Comparison of ENCODE assay signal across 28 mouse cellular contexts in genomic region chr10:4151862-4152776, GRCm38 (mm10).
DNase-seq lines count a peak whose midpoint lies in the region; ATAC-seq and TF ChIP-seq lines count a peak whose summit lies in the region.
"Had no signal": no experiment of that assay in that cellular context is flagged by ENCODE, and none has a peak within 500 bp of the region (broad histone marks: within the 10 kb centered on the region; RNA-seq: fewer than 3 reads in every experiment).

No protein-coding gene starts in this region.

- intact Hi-C loops in heart, adult 2 months (cut with DNase I): loop anchor here (5.0 kb wide), 4 partner anchors 40 to 180 kb away; no protein-coding TSS in a partner anchor

- no peaks in the 10 kb centered on the region for H3K27me3 ChIP-seq in heart, adult 2 months (ENCODE audit: control insufficient read depth, insufficient read depth, low read length)
- H3K27me3 ChIP-seq in heart, embryonic 11.5 days (ENCODE audit: control insufficient read depth, insufficient read depth, low read length): no peaks in the 10 kb centered on the region
- H3K27me3 ChIP-seq in lung, postnatal 0 days (replicated peaks; ENCODE audit: insufficient read depth, low read length): no peaks in the 10 kb centered on the region
- H3K27me3 ChIP-seq in kidney, embryonic 15.5 days: no peaks in the 10 kb centered on the region
- H3K27me3 ChIP-seq: embryonic facial prominence, embryonic 12.5 days; hindbrain, embryonic 15.5 days; liver, embryonic 12.5 days; neural tube, embryonic 15.5 days had no signal

- H3K9ac ChIP-seq in heart, adult 2 months (ENCODE audit: low read depth, low read length): no peak overlapping the region
- H3K9ac ChIP-seq in heart, embryonic 11.5 days (ENCODE audit: low read depth, low read length): no peak overlapping the region
- no peak overlapping the region for H3K9ac ChIP-seq in lung, postnatal 0 days (replicated peaks; ENCODE audit: low read depth)
- H3K9ac ChIP-seq in kidney, embryonic 15.5 days: no peak overlapping the region
- H3K9ac ChIP-seq: embryonic facial prominence, embryonic 12.5 days; hindbrain, embryonic 15.5 days; liver, embryonic 12.5 days; liver, postnatal 0 days; neural tube, embryonic 15.5 days had no signal

- no peak overlapping the region for H3K4me3 ChIP-seq in heart, adult 2 months
- no peak overlapping the region for H3K4me3 ChIP-seq in heart, embryonic 11.5 days (ENCODE audit: low read depth, low read length)
- H3K4me3 ChIP-seq in lung, postnatal 0 days (ENCODE audit: low read depth, low read length): no peak overlapping the region
- no peak overlapping the region for H3K4me3 ChIP-seq in embryonic fibroblast, embryonic 13.5 days (ENCODE audit: insufficient read depth, low read length)
- no peak overlapping the region for H3K4me3 ChIP-seq in kidney, embryonic 15.5 days (replicated peaks)
- H3K4me3 ChIP-seq: embryonic facial prominence, embryonic 12.5 days; erythroblast, embryonic 14.5 days; hindbrain, embryonic 10.5 days; hindbrain, embryonic 15.5 days; liver, embryonic 12.5 days; neural tube, embryonic 15.5 days had no signal

- H3K4me2 ChIP-seq in heart, embryonic 11.5 days: no peak overlapping the region
- H3K4me2 ChIP-seq in lung, postnatal 0 days (replicated peaks; ENCODE audit: low read depth, low read length): no peak overlapping the region
- H3K4me2 ChIP-seq in kidney, embryonic 15.5 days: no peak overlapping the region
- H3K4me2 ChIP-seq: embryonic facial prominence, embryonic 12.5 days; hindbrain, embryonic 15.5 days; liver, embryonic 12.5 days; neural tube, embryonic 15.5 days had no signal

- 48% methylated on average over 12 of the region's 12 CpGs for WGBS in heart, adult 2 months
- WGBS in heart, embryonic 11.5 days (ENCODE audit: insufficient replicate concordance): 82% methylated on average over 12 of the region's 12 CpGs
- 59% methylated on average over 12 of the region's 12 CpGs for WGBS in lung, postnatal 0 days
- WGBS in kidney, embryonic 15.5 days: 79% methylated on average over 12 of the region's 12 CpGs

- H3K27ac ChIP-seq in heart, adult 2 months: peak overlapping the region; percentile 54
- H3K27ac ChIP-seq in heart, embryonic 11.5 days (ENCODE audit: low read depth, low read length): no peak overlapping the region
- peak overlapping the region; percentile 17; the same call in 1 of the 2 replicates for H3K27ac ChIP-seq in lung, postnatal 0 days (ENCODE audit: low read length)
- peak overlapping the region; percentile 23; the same call in 1 of the 2 replicates for H3K27ac ChIP-seq in embryonic fibroblast, embryonic 13.5 days (ENCODE audit: insufficient read depth, low read length)
- no peak overlapping the region for H3K27ac ChIP-seq in kidney, embryonic 15.5 days
- H3K27ac ChIP-seq: embryonic facial prominence, embryonic 12.5 days; hindbrain, embryonic 15.5 days; liver, embryonic 12.5 days; macrophage; neural tube, embryonic 15.5 days had no signal

- no peaks in the 10 kb centered on the region for H3K9me3 ChIP-seq in heart, embryonic 11.5 days (replicated peaks; ENCODE audit: control insufficient read depth, low read length)
- no peaks in the 10 kb centered on the region for H3K9me3 ChIP-seq in lung, postnatal 0 days (ENCODE audit: low read length)
- 0 out of 2 replicates have a peak, but pooled peaks cover 3% of the 10 kb centered on the region for H3K9me3 ChIP-seq in kidney, embryonic 15.5 days (replicated peaks)
- H3K9me3 ChIP-seq: embryonic facial prominence, embryonic 12.5 days; hindbrain, embryonic 10.5 days; hindbrain, embryonic 15.5 days; liver, embryonic 12.5 days; neural tube, embryonic 15.5 days had no signal

- no peaks in the 10 kb centered on the region; the same call in 1 of the 2 replicates for H3K36me3 ChIP-seq in heart, adult 2 months (ENCODE audit: control insufficient read depth, insufficient read depth, low read length)
- H3K36me3 ChIP-seq in heart, embryonic 11.5 days (ENCODE audit: control insufficient read depth, insufficient read depth, low read length): no peaks in the 10 kb centered on the region
- H3K36me3 ChIP-seq in lung, postnatal 0 days (ENCODE audit: insufficient read depth, low read length): no peaks in the 10 kb centered on the region
- H3K36me3 ChIP-seq in kidney, embryonic 15.5 days: peaks cover 18% of the 10 kb centered on the region
- H3K36me3 ChIP-seq: embryonic facial prominence, embryonic 12.5 days; hindbrain, embryonic 15.5 days; neural tube, embryonic 15.5 days had no signal

- TF ChIP-seq POLR2A in heart, adult 2 months (IDR thresholded peaks at IDR 0.05; ENCODE audit: insufficient read depth, low read depth, low read length): no peak
- no peak for TF ChIP-seq POLR2A in embryonic fibroblast, embryonic 13.5 days (IDR thresholded peaks at IDR 0.05; ENCODE audit: low read depth, low read length)

- H3K4me1 ChIP-seq in heart, adult 2 months (ENCODE audit: control insufficient read depth, insufficient read depth, low read length): peaks cover 6% of the 10 kb centered on the region
- peaks cover 4% of the 10 kb centered on the region; the same call in 1 of the 2 replicates for H3K4me1 ChIP-seq in heart, embryonic 11.5 days (ENCODE audit: control insufficient read depth, insufficient read depth, low read length)
- no peaks in the 10 kb centered on the region for H3K4me1 ChIP-seq in lung, postnatal 0 days (ENCODE audit: insufficient read depth, low read depth, low read length)
- peaks cover 5% of the 10 kb centered on the region for H3K4me1 ChIP-seq in embryonic fibroblast, embryonic 13.5 days (ENCODE audit: control insufficient read depth, insufficient read depth, low read length)
- peaks cover 16% of the 10 kb centered on the region for H3K4me1 ChIP-seq in kidney, embryonic 15.5 days
- H3K4me1 ChIP-seq: embryonic facial prominence, embryonic 12.5 days; hindbrain, embryonic 15.5 days; liver, embryonic 12.5 days; neural tube, embryonic 15.5 days had no signal

- 0 out of 2 replicates have a peak, but pooled peaks have one; percentile 12 for TF ChIP-seq EP300 in heart, adult 2 months (IDR thresholded peaks at IDR 0.05; ENCODE audit: insufficient read depth, low read depth, low read length)
- peak; percentile 58 for TF ChIP-seq EP300 in lung, postnatal 0 days (IDR thresholded peaks at IDR 0.05)

- no peak for ATAC-seq in heart, embryonic 11.5 days (replicated peaks; ENCODE audit: insufficient number of reproducible peaks, low FRiP score, low TSS enrichment)
- peak; percentile 65 for ATAC-seq in lung, postnatal 0 days
- ATAC-seq in kidney, embryonic 15.5 days (replicated peaks; ENCODE audit: low FRiP score): no peak
- ATAC-seq: CD4-positive, CD25-positive, alpha-beta regulatory T cell, adult 4 months; forebrain, embryonic 16.5 days; liver, embryonic 12.5 days; liver, postnatal 0 days had no signal

- DNase-seq in heart, adult 2 months: no peak
- DNase-seq in lung, postnatal 0 days (ENCODE audit: low spot score): peak; percentile 44
- no peak for DNase-seq in lung, postnatal 14 days
- peak; percentile 16 for DNase-seq in brain, adult 2 months (ENCODE audit: low read depth, low spot score)
- DNase-seq: adrenal gland, adult 2 months; adrenal gland, postnatal 36 days; cerebellum, adult 8-10 months; cerebellum, postnatal 25 days; gastrocnemius, postnatal 14 days; kidney, adult 18-20 months; layer of hippocampus, postnatal 36 days; left cerebral cortex, postnatal 4 days; liver, postnatal 0 days; midbrain, embryonic 14.5 days; retina, postnatal 1 day; right cerebral cortex, postnatal 14 days had no signal

- no peak for TF ChIP-seq CTCF in heart, adult 2 months (IDR thresholded peaks at IDR 0.05)
- TF ChIP-seq CTCF in lung, postnatal 0 days (IDR thresholded peaks at IDR 0.05): no peak
- TF ChIP-seq CTCF in embryonic fibroblast, embryonic 13.5 days (IDR thresholded peaks at IDR 0.05; ENCODE audit: borderline replicate concordance, insufficient read depth, low read length): no peak

- no peaks in the 10 kb centered on the region for H3K79me2 ChIP-seq in heart, adult 2 months (replicated peaks; ENCODE audit: control insufficient read depth, insufficient read depth, low read length)

Comparison
In these comparisons a context has a peak if more than half of its experiments do, and no peak if none do; other contexts are left out.
1. DNase-seq: peak in lung, postnatal 0 days (single experiment) and brain, adult 2 months (single experiment); none in heart, adult 2 months (0 of 2) and lung, postnatal 14 days (single experiment).
2. H3K27ac ChIP-seq: peak in heart, adult 2 months (single experiment), lung, postnatal 0 days (single experiment) and embryonic fibroblast, embryonic 13.5 days (single experiment); none in heart, embryonic 11.5 days (single experiment) and kidney, embryonic 15.5 days (single experiment).